Mouse (Mus musculus) CH12.LX (cell line): ENCODE measurements around the gene Gnb1. TPM values are rescaled to one million over a fixed set of nuclear protein-coding genes. Genes with fewer than 3 reads are reported as not detected.

Experiments used
- DNase-seq: peaks from one replicate; pipeline ENCODE4 v3.0.0-alpha.2; 2013; ENCODE audit errors: extremely low read depth
- H3K27ac ChIP-seq: 2 replicates; pipeline ENCODE4 v1.5.1; 2012; ENCODE audit warnings: low read depth, mild to moderate bottlenecking, control low read depth, moderate library complexity; ENCODE audit not compliant: insufficient read depth
- H3K27me3 ChIP-seq: replicated peaks from 2 replicates; pipeline ENCODE3; 2012; ENCODE audit warnings: inconsistent platforms
- H3K36me3 ChIP-seq, 2 experiments: replicated peaks in 1 of 2; 2 replicates each; pipeline versions ENCODE3 to v1.6.1; 2012; ENCODE audit warnings: inconsistent platforms in 1 of 2, low read length in 1 of 2, mild to moderate bottlenecking in 1 of 2, mixed read lengths in 1 of 2, moderate library complexity in 1 of 2; ENCODE audit not compliant: control insufficient read depth in 1 of 2, insufficient read depth in 1 of 2
- H3K4me1 ChIP-seq, 2 experiments: 2 replicates each; pipeline ENCODE4 v1.6.1; 2012; ENCODE audit warnings: inconsistent platforms in 1 of 2, moderate library complexity in 1 of 2; ENCODE audit not compliant: insufficient read depth in 2 of 2, control insufficient read depth in 1 of 2
- H3K4me2 ChIP-seq: 2 replicates; pipeline ENCODE4 v1.6.1; 2012; ENCODE audit warnings: low read depth, mild to moderate bottlenecking, control low read depth; ENCODE audit not compliant: poor library complexity, insufficient read depth, severe bottlenecking
- H3K4me3 ChIP-seq, 3 experiments: fragments of 150-350 bp in 1 of 3; sonication (generic) in 1 of 3; replicated peaks in 1 of 3; 2 replicates each; pipeline versions ENCODE3 to v1.5.1; 2011 to 2012; ENCODE audit warnings: low read depth in 2 of 3, low read length in 2 of 3, mild to moderate bottlenecking in 2 of 3, moderate library complexity in 2 of 3, control low read depth in 1 of 3, improper control_type of control experiment in 1 of 3, inconsistent platforms in 1 of 3, mixed read lengths in 1 of 3; ENCODE audit not compliant: poor library complexity in 1 of 3
- H3K79me2 ChIP-seq: replicated peaks from 2 replicates; pipeline ENCODE4 v1.6.1; 2012; ENCODE audit warnings: mild to moderate bottlenecking, moderate library complexity; ENCODE audit not compliant: control insufficient read depth, poor library complexity, insufficient read depth, severe bottlenecking; ENCODE audit errors: extremely low read depth
- H3K9ac ChIP-seq: 2 replicates; pipeline ENCODE4 v1.6.1; 2012; ENCODE audit warnings: low read depth, mild to moderate bottlenecking, control low read depth, moderate library complexity; ENCODE audit not compliant: insufficient read depth
- H3K9me3 ChIP-seq: replicated peaks from 2 replicates; pipeline ENCODE3; 2012; ENCODE audit warnings: low read length, inconsistent platforms, mixed read lengths
- BHLHE40 ChIP-seq: IDR thresholded peaks from 2 replicates; pipeline ENCODE4 v1.6.1; 2011; ENCODE audit warnings: mild to moderate bottlenecking, low read depth, low read length, improper control_type of control experiment
- CHD1 ChIP-seq: IDR thresholded peaks from 2 replicates; pipeline ENCODE4 v1.6.1; 2012; ENCODE audit warnings: low read depth, low read length, improper control_type of control experiment, inconsistent platforms
- E2F4 ChIP-seq: IDR thresholded peaks from 2 replicates; pipeline ENCODE4 v1.6.1; 2011; ENCODE audit warnings: low read depth, low read length, improper control_type of control experiment; ENCODE audit not compliant: insufficient replicate concordance
- ELF1 ChIP-seq: IDR thresholded peaks from 2 replicates; pipeline ENCODE4 v1.6.1; 2014; ENCODE audit warnings: low read depth, mild to moderate bottlenecking, inconsistent platforms, low read length, improper control_type of control experiment
- EP300 ChIP-seq: IDR thresholded peaks from 2 replicates; pipeline ENCODE4 v1.6.1; 2011; ENCODE audit warnings: low read length, improper control_type of control experiment
- ETS1 ChIP-seq: conservative IDR thresholded peaks from 2 replicates; pipeline ENCODE4 v1.6.1; 2012; ENCODE audit warnings: low read depth, mild to moderate bottlenecking, inconsistent platforms, low read length, improper control_type of control experiment, moderate library complexity
- HCFC1 ChIP-seq: IDR thresholded peaks from 2 replicates; pipeline ENCODE4 v1.6.1; 2012; ENCODE audit warnings: low read depth, mild to moderate bottlenecking, inconsistent platforms, low read length, improper control_type of control experiment
- IRF4 ChIP-seq: IDR thresholded peaks from 2 replicates; pipeline ENCODE4 v1.6.1; 2014; ENCODE audit warnings: low read depth, mild to moderate bottlenecking, inconsistent platforms, low read length, improper control_type of control experiment
- JUN ChIP-seq: IDR thresholded peaks from 2 replicates; pipeline ENCODE4 v1.6.1; 2011; ENCODE audit warnings: low read depth, mild to moderate bottlenecking, low read length, improper control_type of control experiment, moderate library complexity; ENCODE audit not compliant: insufficient read depth
- KAT2A ChIP-seq: IDR thresholded peaks from 2 replicates; pipeline ENCODE4 v1.6.1; 2012; ENCODE audit warnings: low read length, improper control_type of control experiment, inconsistent platforms; ENCODE audit not compliant: insufficient replicate concordance
- MAFK ChIP-seq: IDR thresholded peaks from 2 replicates; pipeline ENCODE4 v1.6.1; 2011; ENCODE audit warnings: low read length, improper control_type of control experiment; ENCODE audit not compliant: insufficient replicate concordance
- MAX ChIP-seq: IDR thresholded peaks from 2 replicates; pipeline ENCODE4 v1.6.1; 2011; ENCODE audit warnings: low read length, improper control_type of control experiment
- MEF2A ChIP-seq: IDR thresholded peaks from 2 replicates; pipeline ENCODE4 v1.6.1; 2014; ENCODE audit warnings: low read depth, mild to moderate bottlenecking, inconsistent platforms, low read length, improper control_type of control experiment, borderline replicate concordance
- MYC ChIP-seq: IDR thresholded peaks from 2 replicates; pipeline ENCODE4 v1.6.1; 2011; ENCODE audit warnings: low read depth, mild to moderate bottlenecking, improper control_type of control experiment, low read length
- NELFE ChIP-seq: IDR thresholded peaks from 2 replicates; pipeline ENCODE4 v1.6.1; 2011; ENCODE audit warnings: low read depth, low read length, improper control_type of control experiment
- NRF1 ChIP-seq: IDR thresholded peaks from 2 replicates; pipeline ENCODE4 v1.6.1; 2014; ENCODE audit warnings: low read depth, mild to moderate bottlenecking, inconsistent platforms, low read length, improper control_type of control experiment, moderate library complexity
- PAX5 ChIP-seq: IDR thresholded peaks from 2 replicates; pipeline ENCODE4 v1.6.1; 2012; ENCODE audit warnings: low read length, inconsistent platforms, mixed read lengths
- POLR2A ChIP-seq: IDR thresholded peaks from 2 replicates; pipeline ENCODE4 v1.6.1; 2011; ENCODE audit warnings: low read depth, mild to moderate bottlenecking, improper control_type of control experiment, low read length
- POLR2AphosphoS2 ChIP-seq: IDR thresholded peaks from 2 replicates; pipeline ENCODE4 v1.6.1; 2011; ENCODE audit warnings: low read depth, low read length, improper control_type of control experiment
- RAD21 ChIP-seq: IDR thresholded peaks from 2 replicates; pipeline ENCODE4 v1.6.1; 2011; ENCODE audit warnings: low read depth, mild to moderate bottlenecking, low read length, improper control_type of control experiment, moderate library complexity
- RCOR1 ChIP-seq: conservative IDR thresholded peaks from 2 replicates; pipeline ENCODE4 v1.6.1; 2012; ENCODE audit warnings: low read depth, mild to moderate bottlenecking, inconsistent platforms, low read length, improper control_type of control experiment
- SMC3 ChIP-seq: IDR thresholded peaks from 2 replicates; pipeline ENCODE4 v1.6.1; 2011; ENCODE audit warnings: low read depth, low read length, improper control_type of control experiment
- TBP ChIP-seq: conservative IDR thresholded peaks from 2 replicates; pipeline ENCODE4 v1.6.1; 2011; ENCODE audit warnings: low read depth, low read length, improper control_type of control experiment
- TCF12 ChIP-seq: IDR thresholded peaks from 2 replicates; pipeline ENCODE4 v1.6.1; 2014; ENCODE audit warnings: low read depth, mild to moderate bottlenecking, inconsistent platforms, low read length, improper control_type of control experiment
- UBTF ChIP-seq: IDR thresholded peaks from 2 replicates; pipeline ENCODE4 v1.6.1; 2012; ENCODE audit warnings: low read depth, mild to moderate bottlenecking, inconsistent platforms, low read length, improper control_type of control experiment, moderate library complexity
- USF1 ChIP-seq: IDR thresholded peaks from 2 replicates; pipeline ENCODE4 v1.6.1; 2014; ENCODE audit warnings: low read depth, mild to moderate bottlenecking, inconsistent platforms, low read length, improper control_type of control experiment
- USF2 ChIP-seq: conservative IDR thresholded peaks from 2 replicates; pipeline ENCODE4 v1.6.1; 2011; ENCODE audit warnings: low read depth, low read length, improper control_type of control experiment
- ZMIZ1 ChIP-seq: IDR thresholded peaks from 2 replicates; pipeline ENCODE4 v1.6.1; 2012; ENCODE audit warnings: low read depth, mild to moderate bottlenecking, inconsistent platforms, low read length, improper control_type of control experiment
- ZNF384 ChIP-seq: IDR thresholded peaks from 2 replicates; pipeline ENCODE4 v1.6.1; 2012; ENCODE audit warnings: low read depth, low read length, improper control_type of control experiment, inconsistent platforms
- dilution Hi-C: fragments of 300-500 bp; cut with MboI; formaldehyde crosslinking; loops from 2 replicates; pipeline ENCODE4 v1.14.3; 2020; ENCODE audit warnings: low sequenced_read_pairs; ENCODE audit not compliant: extremely low pct_unique_long_range_greater_than_20kb, extremely low pct_ligation_motif_present
- in situ Hi-C: fragments of 300-500 bp; cut with MboI; formaldehyde crosslinking; loops from 3 replicates; pipeline ENCODE4 v1.14.3; 2019; ENCODE audit warnings: low sequenced_read_pairs, low pct_ligation_motif_present, low pct_unique_long_range_greater_than_20kb, mixed read lengths
- polyA plus RNA-seq: library from polyadenylated mRNA; unstranded; fragments of >175 nt; gene quantifications from 2 replicates; pipeline ENCODE4 v1.2.1, GENCODE M21; 2012; ENCODE audit warnings: low read depth; ENCODE audit not compliant: insufficient read length
- total RNA-seq, 2 experiments: library from RNA; depleted of rRNA; stranded (reverse); fragments of 300-350 nt in 1 of 2; fragments of >200 nt in 1 of 2; gene quantifications; 2 replicates each; pipeline ENCODE4 v1.2.3; 2012 to 2014

The Gnb1 gene
- total and polyA plus RNA-seq, 3 experiments, result 88.0 to 407 (median 134) TPM

DNA sequence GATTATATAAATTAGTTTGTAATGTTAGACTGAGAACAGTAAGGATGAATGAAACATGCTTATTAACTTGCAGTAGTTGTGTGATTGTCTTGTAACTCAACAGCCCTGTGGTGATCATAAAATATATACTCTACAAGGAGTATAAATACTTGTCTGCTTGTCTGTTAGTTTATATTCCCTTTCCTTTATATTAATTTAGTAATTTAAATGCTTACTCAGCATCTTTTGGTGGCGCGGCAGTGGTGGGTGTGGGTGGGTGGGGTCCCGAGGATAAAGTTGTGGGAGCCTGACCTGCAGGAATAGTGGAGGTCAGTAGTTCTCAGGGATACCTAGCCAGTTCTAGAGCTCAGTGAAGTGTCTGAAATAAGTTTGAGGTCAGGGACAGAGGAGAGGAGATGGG lies 6.8 kb downstream of the Gnb1 start:
- dilution Hi-C loops, result no loop called here
- H3K9ac ChIP-seq, result no peak overlapping the region
- H3K27ac ChIP-seq, result no peak overlapping the region
- peaks cover 94% of the 10 kb centered on the region for H3K79me2 ChIP-seq
- no peak for TF ChIP-seq MYC
- no peak for TF ChIP-seq SMC3
- no peak for TF ChIP-seq HCFC1
- TF ChIP-seq JUN, result no peak
- peak; percentile 84 for TF ChIP-seq MAFK
- in situ Hi-C loops, result no loop called here
- peaks cover 0 to 39% of the 10 kb centered on the region in 2 experiments; a peak in 2 of 4 replicates for H3K4me1 ChIP-seq
- no peaks in the 10 kb centered on the region for H3K27me3 ChIP-seq
- no peaks in the 10 kb centered on the region for H3K9me3 ChIP-seq
- no peak for DNase-seq
- H3K4me2 ChIP-seq, result no peak overlapping the region
- peaks cover 4 to 33% of the 10 kb centered on the region in 2 experiments for H3K36me3 ChIP-seq
- no peak overlapping the region for H3K4me3 ChIP-seq

DNA sequence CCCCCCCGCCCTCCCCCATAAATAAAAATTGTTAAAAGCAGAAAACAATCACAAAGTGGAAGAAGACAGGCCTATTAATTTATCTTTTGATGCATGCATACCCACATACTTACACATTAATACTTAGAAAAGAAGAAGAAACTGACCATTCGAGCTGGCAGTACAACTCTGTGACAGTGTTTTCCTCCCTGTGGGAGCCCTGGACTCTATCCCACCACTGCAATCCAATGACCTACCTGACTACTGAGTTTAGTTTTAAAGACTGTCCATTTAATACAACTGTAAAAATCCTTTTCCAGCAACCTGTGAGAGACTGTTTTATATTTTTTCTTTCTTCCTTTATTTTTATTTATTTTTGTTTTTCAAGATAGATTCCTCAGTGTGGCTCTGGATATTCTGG lies 10.0 kb downstream of the Gnb1 start:
- H3K4me1 ChIP-seq, result peaks cover 13 to 46% of the 10 kb centered on the region in 2 experiments
- dilution Hi-C loops, result no loop called here

DNA sequence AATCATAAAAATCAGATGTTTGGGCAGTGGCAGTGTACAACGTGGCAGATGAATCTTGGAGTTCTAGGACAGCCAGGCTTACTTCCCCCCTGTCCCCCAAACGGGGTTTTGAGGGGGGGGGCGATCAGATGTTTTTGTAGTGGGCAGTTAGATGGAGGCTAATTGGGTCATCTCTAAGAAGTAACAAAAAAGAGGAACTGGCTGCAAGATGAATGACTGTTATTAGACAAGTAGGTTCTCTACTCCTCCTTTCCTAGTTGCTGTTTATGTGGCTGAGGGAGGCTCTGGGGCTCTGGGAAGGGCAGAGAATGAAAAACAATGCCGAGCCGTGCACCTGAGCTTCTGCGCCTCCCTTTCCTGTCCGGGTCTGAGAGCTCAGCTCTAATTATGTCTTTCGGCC lies 13.9 kb downstream of the Gnb1 start:
- peaks cover 99% of the 10 kb centered on the region for H3K79me2 ChIP-seq
- no peak overlapping the region for H3K9ac ChIP-seq
- dilution Hi-C loops (no loop called here), in situ Hi-C loops (no loop called here)
- no peaks in the 10 kb centered on the region for H3K27me3 ChIP-seq
- H3K27ac ChIP-seq, result peak overlapping the region; percentile 37; the same call in 1 of the 2 replicates
- H3K4me1 ChIP-seq, result peaks cover 20 to 64% of the 10 kb centered on the region in 2 experiments
- no peaks in the 10 kb centered on the region for H3K9me3 ChIP-seq
- no peak overlapping the region; the same call in 1 of the 2 replicates for H3K4me2 ChIP-seq
- TF ChIP-seq CHD1 (no peak), UBTF (no peak), USF1 (no peak), POLR2A (no peak), ZNF384 (no peak), MEF2A (no peak), ELF1 (no peak), IRF4 (0 out of 2 replicates have a peak, but pooled peaks have one; percentile 4), NRF1 (no peak), KAT2A (no peak), E2F4 (no peak), EP300 (0 out of 2 replicates have a peak, but pooled peaks have one; percentile 33), NELFE (no peak), TBP (no peak), ZMIZ1 (no peak)
- no peak overlapping the region for H3K4me3 ChIP-seq
- H3K36me3 ChIP-seq, result peaks cover 8 to 43% of the 10 kb centered on the region in 2 experiments
- DNase-seq, result no peak

More for the DNA sequence above, 10.0 kb downstream of the Gnb1 start:
- Histone ChIP-seq H3K9ac (no peak overlapping the region), H3K27ac (no peak overlapping the region), H3K9me3 (no peaks in the 10 kb centered on the region), H3K27me3 (no peaks in the 10 kb centered on the region), H3K4me2 (no peak overlapping the region), H3K79me2 (peaks cover 96% of the 10 kb centered on the region), H3K36me3 (peaks cover 8 to 42% of the 10 kb centered on the region in 2 experiments), H3K4me3 (no peak overlapping the region)
- no peak for DNase-seq
- in situ Hi-C loops, result no loop called here
- TF ChIP-seq UBTF (no peak), PAX5 (no peak), RAD21 (no peak), MAX (no peak), POLR2AphosphoS2 (no peak), BHLHE40 (no peak), RCOR1 (no peak), EP300 (no peak), ETS1 (no peak), ELF1 (no peak), HCFC1 (no peak), USF2 (no peak), MAFK (no peak), TCF12 (no peak), TBP (no peak)
